21 mouse cellular contexts compared by ENCODE assay signal in genomic region chr13:82372612-82373011, GRCm38 (mm10).
A peak's percentile ranks its signal among the peaks of the same experiment; 100 is the strongest.
DNase-seq lines count a peak whose midpoint lies in the region; ATAC-seq and TF ChIP-seq lines count a peak whose summit lies in the region.
"Had no signal": no experiment of that assay in that cellular context is flagged by ENCODE, and none has a peak within 500 bp of the region (broad histone marks: within the 10 kb centered on the region; RNA-seq: fewer than 3 reads in every experiment).

No protein-coding gene starts in this region.

- no peaks in the 10 kb centered on the region for H3K27me3 ChIP-seq in hindbrain, embryonic 11.5 days (ENCODE audit: control insufficient read depth, insufficient read depth, low read length)
- no peaks in the 10 kb centered on the region for H3K27me3 ChIP-seq in hindbrain, embryonic 10.5 days (ENCODE audit: insufficient read depth, poor library complexity, severe bottlenecking)
- no peaks in the 10 kb centered on the region for H3K27me3 ChIP-seq in forebrain, embryonic 16.5 days (replicated peaks; ENCODE audit: control insufficient read depth, insufficient read depth, low read length)
- no peaks in the 10 kb centered on the region for H3K27me3 ChIP-seq in midbrain, embryonic 16.5 days (ENCODE audit: control insufficient read depth, insufficient read depth, low read depth, low read length)
- H3K27me3 ChIP-seq: embryonic facial prominence, embryonic 12.5 days; kidney, embryonic 15.5 days; liver, embryonic 12.5 days had no signal

- no peak overlapping the region for H3K9ac ChIP-seq in hindbrain, embryonic 11.5 days (ENCODE audit: low read depth, low read length)
- no peak overlapping the region for H3K9ac ChIP-seq in forebrain, embryonic 16.5 days (replicated peaks; ENCODE audit: low read depth, low read length)
- H3K9ac ChIP-seq in midbrain, embryonic 16.5 days (ENCODE audit: low read depth, low read length): no peak overlapping the region
- H3K9ac ChIP-seq: embryonic facial prominence, embryonic 12.5 days; kidney, embryonic 15.5 days; liver, embryonic 12.5 days; lung, embryonic 14.5 days had no signal

- no peaks in the 10 kb centered on the region for H3K9me3 ChIP-seq in hindbrain, embryonic 11.5 days (ENCODE audit: control insufficient read depth, low read length)
- no peaks in the 10 kb centered on the region for H3K9me3 ChIP-seq in hindbrain, embryonic 10.5 days
- H3K9me3 ChIP-seq in forebrain, embryonic 16.5 days (ENCODE audit: control insufficient read depth, low read length): no peaks in the 10 kb centered on the region
- H3K9me3 ChIP-seq in midbrain, embryonic 16.5 days (replicated peaks; ENCODE audit: control insufficient read depth, low read length, poor library complexity, severe bottlenecking): no peaks in the 10 kb centered on the region
- H3K9me3 ChIP-seq: embryonic facial prominence, embryonic 12.5 days; G1E; kidney, embryonic 15.5 days; limb, embryonic 10.5 days; liver, embryonic 12.5 days had no signal

- H3K4me3 ChIP-seq in hindbrain, embryonic 11.5 days (ENCODE audit: low read depth, low read length): no peak overlapping the region
- no peak overlapping the region for H3K4me3 ChIP-seq in hindbrain, embryonic 10.5 days
- no peak overlapping the region for H3K4me3 ChIP-seq in forebrain, embryonic 16.5 days (replicated peaks; ENCODE audit: low read length)
- H3K4me3 ChIP-seq in midbrain, embryonic 16.5 days (ENCODE audit: low read depth, low read length): no peak overlapping the region
- no peak overlapping the region for H3K4me3 ChIP-seq in layer of hippocampus, adult 2 months
- H3K4me3 ChIP-seq: embryonic facial prominence, embryonic 12.5 days; kidney, embryonic 15.5 days; limb, embryonic 10.5 days; liver, embryonic 12.5 days had no signal

- WGBS in hindbrain, embryonic 11.5 days: 73% methylated on average over 4 of the region's 4 CpGs
- WGBS in hindbrain, embryonic 10.5 days: 72% methylated on average over 4 of the region's 4 CpGs
- WGBS in forebrain, embryonic 16.5 days: 45% methylated on average over 4 of the region's 4 CpGs
- 36% methylated on average over 4 of the region's 4 CpGs for WGBS in midbrain, embryonic 16.5 days

- no peak for TF ChIP-seq POLR2A in brain, embryonic 14.5 days (IDR thresholded peaks at IDR 0.05; ENCODE audit: borderline replicate concordance, extremely low read depth, insufficient read depth, insufficient read length, poor library complexity, severe bottlenecking)

- H3K4me1 ChIP-seq in hindbrain, embryonic 11.5 days (replicated peaks; ENCODE audit: control insufficient read depth, insufficient read depth, low read length): no peaks in the 10 kb centered on the region
- H3K4me1 ChIP-seq in hindbrain, embryonic 10.5 days (replicated peaks): no peaks in the 10 kb centered on the region
- H3K4me1 ChIP-seq in forebrain, embryonic 16.5 days (replicated peaks; ENCODE audit: control insufficient read depth, insufficient read depth, low read length): no peaks in the 10 kb centered on the region
- no peaks in the 10 kb centered on the region for H3K4me1 ChIP-seq in midbrain, embryonic 16.5 days (ENCODE audit: control insufficient read depth, insufficient read depth, low read length)
- H3K4me1 ChIP-seq: embryonic facial prominence, embryonic 12.5 days; kidney, embryonic 15.5 days; limb, embryonic 10.5 days; liver, embryonic 12.5 days had no signal

- peak; percentile 43; the same call in 1 of the 2 replicates for ATAC-seq in hindbrain, embryonic 11.5 days (ENCODE audit: low FRiP score)
- peak; percentile 92 for ATAC-seq in forebrain, embryonic 16.5 days
- peak; percentile 25; the same call in 1 of the 2 replicates for ATAC-seq in midbrain, embryonic 16.5 days
- ATAC-seq in megakaryocyte progenitor cell, adult 5-6 weeks (replicated peaks; ENCODE audit: poor library complexity): no peak
- ATAC-seq: CD4-positive, CD25-positive, alpha-beta regulatory T cell, adult 4 months; intestine, embryonic 16.5 days; liver, embryonic 12.5 days had no signal

- H3K4me2 ChIP-seq in hindbrain, embryonic 11.5 days (replicated peaks; ENCODE audit: low read depth, low read length): no peak overlapping the region
- H3K4me2 ChIP-seq in forebrain, embryonic 16.5 days (ENCODE audit: low read length): no peak overlapping the region
- H3K4me2 ChIP-seq in midbrain, embryonic 16.5 days (ENCODE audit: low read length): no peak overlapping the region
- H3K4me2 ChIP-seq: embryonic facial prominence, embryonic 12.5 days; kidney, embryonic 15.5 days; liver, embryonic 12.5 days; lung, embryonic 14.5 days had no signal

- no peak for TF ChIP-seq CTCF in brain, embryonic 14.5 days (IDR thresholded peaks at IDR 0.05; ENCODE audit: borderline replicate concordance, extremely low read depth, insufficient read depth, insufficient read length)
- TF ChIP-seq CTCF in layer of hippocampus, adult 2 months (conservative IDR thresholded peaks at IDR 0.05): no peak

- DNase-seq in hindbrain, embryonic 11.5 days (ENCODE audit: low spot score): peak; percentile 1
- no peak for DNase-seq in hindbrain, embryonic 10.5 days (ENCODE audit: low spot score)
- peak; percentile 85 for DNase-seq in brain, embryonic 14.5 days (ENCODE audit: low read depth)
- no peak for DNase-seq in layer of hippocampus, adult 2 months (ENCODE audit: low spot score in 2 of 2)
- DNase-seq: cerebellum, adult 11 months; heart, adult 11 months; heart, postnatal 4 days; lung, embryonic 14.5 days; lung, postnatal 4 days; right cerebral cortex, adult 18-20 months; spleen, adult 18-20 months had no signal

- no peaks in the 10 kb centered on the region for H3K36me3 ChIP-seq in hindbrain, embryonic 11.5 days (ENCODE audit: control insufficient read depth, insufficient read depth, low read length)
- H3K36me3 ChIP-seq in hindbrain, embryonic 10.5 days: no peaks in the 10 kb centered on the region
- no peaks in the 10 kb centered on the region for H3K36me3 ChIP-seq in forebrain, embryonic 16.5 days (ENCODE audit: control insufficient read depth, insufficient read depth)
- H3K36me3 ChIP-seq in midbrain, embryonic 16.5 days (ENCODE audit: control insufficient read depth, insufficient read depth, low read length): no peaks in the 10 kb centered on the region
- H3K36me3 ChIP-seq: embryonic facial prominence, embryonic 12.5 days; G1E; kidney, embryonic 15.5 days; limb, embryonic 10.5 days; liver, embryonic 12.5 days had no signal

- H3K27ac ChIP-seq in hindbrain, embryonic 11.5 days (ENCODE audit: low read depth, low read length): no peak overlapping the region
- H3K27ac ChIP-seq in hindbrain, embryonic 10.5 days: no peak overlapping the region
- H3K27ac ChIP-seq in forebrain, embryonic 16.5 days (ENCODE audit: low read length): peak overlapping the region; percentile 86
- no peak overlapping the region for H3K27ac ChIP-seq in midbrain, embryonic 16.5 days (ENCODE audit: low read length)
- H3K27ac ChIP-seq in layer of hippocampus, adult 2 months: no peak overlapping the region
- H3K27ac ChIP-seq: embryonic facial prominence, embryonic 12.5 days; kidney, embryonic 15.5 days; limb, embryonic 10.5 days; liver, embryonic 12.5 days had no signal

Comparison
In these comparisons a context has a peak if more than half of its experiments do, and no peak if none do; other contexts are left out.
1. DNase-seq: peak in hindbrain, embryonic 11.5 days (single experiment) and brain, embryonic 14.5 days (single experiment); none in hindbrain, embryonic 10.5 days (single experiment) and layer of hippocampus, adult 2 months (0 of 2).